Mouse (Mus musculus) hindbrain, embryonic 15.5 days (tissue): ENCODE data around the gene Trim27. TPM values are rescaled to one million over a fixed set of nuclear protein-coding genes. Genes with fewer than 3 reads are reported as not detected.

Experiments used
- ATAC-seq: fragments of 200-750 bp; cut with Nextera tagmentation; 2 replicates; pipeline ENCODE4 v1.8.0; 2017; ENCODE audit warnings: low read depth, moderate number of reproducible peaks, moderate TSS enrichment; ENCODE audit not compliant: low FRiP score
- H3K27ac ChIP-seq: fragments of 300-500 bp; sonication (generic); replicated peaks from 2 replicates; pipeline ENCODE4 v1.5.1; 2015; ENCODE audit warnings: mild to moderate bottlenecking, inconsistent platforms
- H3K27me3 ChIP-seq: fragments of 300-500 bp; sonication (generic); 2 replicates; pipeline ENCODE4 v1.6.1; 2015; ENCODE audit warnings: control low read depth, inconsistent platforms
- H3K36me3 ChIP-seq: fragments of 300-500 bp; sonication (generic); 2 replicates; pipeline ENCODE4 v1.6.1; 2015; ENCODE audit warnings: control low read depth, inconsistent platforms
- H3K4me1 ChIP-seq: fragments of 300-500 bp; sonication (generic); replicated peaks from 2 replicates; pipeline ENCODE4 v1.6.1; 2015; ENCODE audit warnings: control low read depth, inconsistent platforms
- H3K4me2 ChIP-seq: fragments of 300-500 bp; sonication (generic); 2 replicates; pipeline ENCODE4 v1.6.1; 2015; ENCODE audit warnings: moderate library complexity, mild to moderate bottlenecking, inconsistent platforms
- H3K4me3 ChIP-seq: fragments of 300-500 bp; sonication (generic); 2 replicates; pipeline ENCODE4 v1.5.1; 2015; ENCODE audit warnings: mild to moderate bottlenecking, inconsistent platforms
- H3K9ac ChIP-seq: fragments of 300-500 bp; sonication (generic); 2 replicates; pipeline ENCODE4 v1.6.1; 2015; ENCODE audit warnings: inconsistent platforms
- H3K9me3 ChIP-seq: fragments of 300-500 bp; sonication (generic); 2 replicates; pipeline ENCODE4 v1.6.1; 2016; ENCODE audit warnings: control low read depth, inconsistent platforms
- WGBS: fragments of 180-500 bp; shearing (Covaris S2); methylation state at CpG from one replicate; pipeline ENCODE4 v1.1.7; 2015; 5-methylcytosine and 5-hydroxymethylcytosine counted together
- polyA plus RNA-seq: library from polyadenylated mRNA; unstranded; fragments of >200 nt; fragmentation: Nextera tagmentation; extraction: Ambion mirVana; gene quantifications from 2 replicates; pipeline ENCODE4 v1.2.1, GENCODE M21; 2015

Trim27 gene
- polyA plus RNA-seq, 1 experiment from 2014 or later = 84.8 TPM

- under 1% methylated on average over 27 of the region's 27 CpGs for WGBS
These were observed 12.0 kb upstream of the Trim27 start for GRCm38 (mm10) chr13:21166936-21167909.

GRCm38 (mm10) chr13:21167910-21168300, 11.3 kb upstream of the Trim27 start:
- H3K27ac ChIP-seq = no peak overlapping the region
- no peaks in the 10 kb centered on the region for H3K27me3 ChIP-seq
- no peaks in the 10 kb centered on the region for H3K36me3 ChIP-seq
- peak overlapping the region; percentile 64 for H3K4me3 ChIP-seq
- 0 out of 2 replicates have a peak, but pooled peaks have one; percentile 39 for ATAC-seq
- peak overlapping the region; percentile 98 for H3K4me2 ChIP-seq
- no peaks in the 10 kb centered on the region for H3K9me3 ChIP-seq
- peaks cover 16% of the 10 kb centered on the region for H3K4me1 ChIP-seq
- under 1% methylated on average over 8 of the region's 8 CpGs for WGBS
- H3K9ac ChIP-seq = peak overlapping the region; percentile 52; the same call in 1 of the 2 replicates

More at GRCm38 (mm10) chr13:21166936-21167909, 12.0 kb upstream of the Trim27 start:
- Histone ChIP-seq H3K4me2 (peak overlapping the region; percentile 98), H3K4me1 (peaks cover 16% of the 10 kb centered on the region), H3K9me3 (no peaks in the 10 kb centered on the region), H3K27me3 (no peaks in the 10 kb centered on the region), H3K27ac (peak overlapping the region; percentile 63), H3K36me3 (no peaks in the 10 kb centered on the region), H3K4me3 (peak overlapping the region; percentile 64), H3K9ac (peak overlapping the region; percentile 15)
- ATAC-seq = peak; percentile 52

DNA sequence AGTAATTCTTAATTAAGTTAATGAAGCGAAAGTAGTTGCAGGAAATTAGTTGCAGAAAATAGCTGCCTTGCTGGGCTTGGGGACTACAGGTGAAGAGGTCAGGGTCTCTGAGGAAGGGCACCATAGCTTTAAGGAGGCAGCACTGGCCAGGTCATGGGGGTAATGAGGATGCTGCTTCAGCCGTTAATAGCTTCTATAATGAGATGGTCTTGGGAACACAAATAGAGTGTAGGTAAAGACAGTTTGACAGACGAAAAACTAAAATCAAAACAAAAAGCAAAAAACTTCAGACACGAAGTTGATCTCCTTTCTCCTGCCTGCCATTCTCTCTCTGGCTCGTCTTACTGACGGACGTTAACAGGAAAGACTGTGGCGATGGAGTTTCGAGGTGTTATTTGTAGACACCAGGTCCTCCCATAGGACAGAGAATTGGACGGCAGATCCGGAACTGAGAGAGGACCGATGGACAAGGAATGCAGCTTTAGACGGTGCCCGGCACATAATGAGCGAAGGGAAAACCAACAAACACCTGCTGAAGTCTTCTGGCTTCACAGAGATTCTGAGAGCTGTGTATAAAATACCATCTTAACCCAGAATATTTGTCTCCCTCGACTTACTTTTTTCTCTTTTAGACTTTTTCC, 10.8 kb upstream of the Trim27 start:
- WGBS = 2% methylated on average over 16 of the region's 16 CpGs

DNA sequence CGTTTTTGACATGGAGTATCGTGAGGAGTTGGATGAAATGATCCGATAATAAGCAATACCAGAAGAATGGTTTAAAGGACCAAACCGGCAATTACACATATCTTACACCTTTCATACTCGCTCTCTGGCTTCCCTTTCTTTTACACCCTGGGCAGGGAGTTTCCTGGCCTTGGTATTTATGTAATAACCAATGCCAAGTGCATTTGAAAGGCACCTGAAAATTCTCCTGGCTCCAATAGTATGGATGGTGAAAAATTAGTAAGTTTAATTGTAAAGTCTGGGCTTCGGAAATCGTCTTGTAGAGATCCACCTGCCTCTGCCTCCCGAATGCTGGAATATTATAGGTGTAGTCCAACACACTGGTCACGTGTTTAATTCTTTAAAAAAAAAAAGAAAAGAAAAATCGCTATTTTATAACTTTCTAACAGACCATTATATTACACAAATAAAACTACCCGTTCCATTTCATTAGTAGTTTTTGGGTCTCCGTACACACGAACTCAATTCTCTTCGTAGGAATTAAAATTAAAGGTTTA, 10.1 kb upstream of the Trim27 start:
- no peak overlapping the region for H3K27ac ChIP-seq
- H3K9ac ChIP-seq = peak overlapping the region; percentile 52
- no peak for ATAC-seq
- WGBS = 4% methylated on average over 14 of the region's 14 CpGs
- H3K27me3 ChIP-seq = no peaks in the 10 kb centered on the region
- peaks cover 22% of the 10 kb centered on the region for H3K4me1 ChIP-seq
- no peaks in the 10 kb centered on the region for H3K9me3 ChIP-seq
- H3K4me2 ChIP-seq = peak overlapping the region; percentile 98
- peak overlapping the region; percentile 64 for H3K4me3 ChIP-seq
- H3K36me3 ChIP-seq = no peaks in the 10 kb centered on the region

More for the DNA sequence above, 10.8 kb upstream of the Trim27 start:
- Histone ChIP-seq H3K9ac (peak overlapping the region; percentile 52), H3K4me1 (peaks cover 22% of the 10 kb centered on the region), H3K4me2 (peak overlapping the region; percentile 98), H3K9me3 (no peaks in the 10 kb centered on the region), H3K27ac (peak overlapping the region; percentile 39; the same call in 1 of the 2 replicates), H3K27me3 (no peaks in the 10 kb centered on the region), H3K36me3 (no peaks in the 10 kb centered on the region), H3K4me3 (peak overlapping the region; percentile 64)
- ATAC-seq = no peak

- no peaks in the 10 kb centered on the region for H3K27me3 ChIP-seq
- peaks cover 22% of the 10 kb centered on the region for H3K4me1 ChIP-seq
- WGBS = under 1% methylated on average over 39 of the region's 39 CpGs
- H3K4me2 ChIP-seq = peak overlapping the region; percentile 98
- peak overlapping the region; percentile 45; the same call in 1 of the 2 replicates for H3K9ac ChIP-seq
- H3K27ac ChIP-seq = peak overlapping the region; percentile 74
- peak; percentile 87 for ATAC-seq
- H3K9me3 ChIP-seq = no peaks in the 10 kb centered on the region
- no peaks in the 10 kb centered on the region for H3K36me3 ChIP-seq
- H3K4me3 ChIP-seq = peak overlapping the region; percentile 64
These were observed 9.4 kb upstream of the Trim27 start for GRCm38 (mm10) chr13:21169657-21170430.

DNA sequence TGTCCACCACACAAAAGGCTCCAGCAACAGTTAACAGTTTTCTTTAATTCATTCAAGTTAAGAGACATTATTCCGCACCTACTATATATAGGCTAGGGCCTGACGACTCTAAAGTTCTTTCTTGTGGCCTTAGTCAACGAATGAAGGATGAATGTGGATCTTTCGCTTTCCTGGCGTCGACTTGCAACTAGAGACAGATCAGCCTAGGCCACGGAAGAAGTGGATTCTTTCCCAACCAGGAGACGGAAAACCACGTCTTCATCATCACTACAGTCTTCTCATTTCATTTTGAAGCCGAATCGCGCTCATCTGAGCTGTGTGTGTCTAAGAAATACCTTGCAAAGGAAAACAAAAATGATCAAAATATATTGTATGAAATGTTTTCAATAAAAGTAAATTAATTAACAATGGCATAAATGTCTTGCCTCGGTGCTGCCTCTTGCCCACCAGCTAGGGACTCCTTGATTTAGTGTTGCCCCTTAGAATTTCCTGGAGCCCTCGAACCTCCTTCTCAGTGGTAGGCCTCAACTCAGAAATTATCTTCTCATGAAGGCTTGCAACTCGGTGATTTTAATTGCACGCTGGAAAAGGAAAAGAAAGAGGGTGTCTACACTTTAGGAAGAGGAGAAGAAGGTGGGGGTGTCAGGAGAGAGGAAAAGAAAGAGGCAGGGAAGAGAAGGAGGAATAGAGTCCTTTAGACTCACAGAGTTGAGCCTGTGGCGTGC, 8.7 kb upstream of the Trim27 start:
- no peak overlapping the region for H3K27ac ChIP-seq

DNA sequence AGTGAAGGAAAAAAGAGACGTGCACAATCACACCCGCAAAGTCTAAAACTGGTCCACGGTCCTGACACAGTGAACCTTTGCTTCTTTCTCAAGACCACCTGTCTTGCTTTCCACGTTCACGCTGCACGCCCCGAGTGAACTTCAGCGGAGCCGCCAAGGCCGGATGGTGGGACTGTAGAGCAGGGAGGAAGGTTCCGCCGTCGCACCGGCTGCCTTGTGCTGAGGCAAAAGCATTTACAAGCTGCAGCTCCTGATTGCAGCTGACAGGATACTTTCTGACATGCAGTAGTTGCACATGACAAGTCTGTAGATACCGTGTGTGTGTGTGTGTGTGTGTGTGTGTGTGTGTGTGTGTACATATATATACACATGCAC, 8.1 kb upstream of the Trim27 start:
- 11% methylated on average over 15 of the region's 15 CpGs for WGBS

More for the DNA sequence above, 8.7 kb upstream of the Trim27 start:
- Histone ChIP-seq H3K9me3 (no peaks in the 10 kb centered on the region), H3K9ac (no peak overlapping the region), H3K4me3 (peak overlapping the region; percentile 64), H3K4me1 (peaks cover 22% of the 10 kb centered on the region), H3K36me3 (no peaks in the 10 kb centered on the region), H3K27me3 (no peaks in the 10 kb centered on the region), H3K4me2 (peak overlapping the region; percentile 98)
- 34% methylated on average over 17 of the region's 17 CpGs for WGBS
- ATAC-seq = no peak

DNA sequence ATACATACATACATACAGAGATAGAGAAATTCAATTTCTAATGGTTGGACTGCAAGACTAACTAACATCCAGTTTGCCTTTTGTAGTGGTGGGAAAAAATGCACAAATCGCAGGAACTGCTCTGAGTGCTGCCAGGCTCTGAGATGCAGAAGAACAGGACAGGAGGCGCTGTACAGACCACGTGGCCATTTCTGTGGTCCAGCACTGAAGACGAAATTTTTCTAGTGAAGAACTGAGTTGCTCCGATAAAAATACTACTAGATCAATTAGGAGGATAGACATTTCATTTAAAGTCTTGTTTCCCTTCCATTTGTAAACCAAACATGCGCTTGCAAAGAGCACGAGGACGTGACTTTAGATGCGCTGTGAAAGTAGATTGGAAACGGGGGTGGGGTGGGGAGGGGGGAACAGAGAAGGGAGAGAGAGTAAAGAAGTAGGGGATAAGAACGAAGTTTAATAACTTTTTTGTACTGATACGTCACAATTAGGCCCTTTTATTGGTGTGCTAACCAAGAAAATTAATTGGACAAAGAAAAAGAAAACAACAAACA, 7.6 kb upstream of the Trim27 start:
- Histone ChIP-seq H3K4me1 (peaks cover 14% of the 10 kb centered on the region), H3K36me3 (no peaks in the 10 kb centered on the region), H3K4me2 (peak overlapping the region; percentile 98), H3K27ac (0 out of 2 replicates have a peak overlapping the region, but pooled peaks have one; percentile 11), H3K9ac (no peak overlapping the region; the same call in 1 of the 2 replicates), H3K4me3 (peak overlapping the region; percentile 64), H3K27me3 (no peaks in the 10 kb centered on the region), H3K9me3 (no peaks in the 10 kb centered on the region)
- peak; percentile 24; the same call in 1 of the 2 replicates for ATAC-seq
- 0% methylated on average over 12 of the region's 12 CpGs for WGBS

More for the DNA sequence above, 8.1 kb upstream of the Trim27 start:
- H3K27me3 ChIP-seq = no peaks in the 10 kb centered on the region
- H3K9me3 ChIP-seq = no peaks in the 10 kb centered on the region
- H3K4me1 ChIP-seq = peaks cover 20% of the 10 kb centered on the region
- H3K4me3 ChIP-seq = peak overlapping the region; percentile 64
- H3K4me2 ChIP-seq = peak overlapping the region; percentile 98
- no peaks in the 10 kb centered on the region for H3K36me3 ChIP-seq
- ATAC-seq = peak; percentile 4; the same call in 1 of the 2 replicates
- H3K9ac ChIP-seq = peak overlapping the region; percentile 41
- H3K27ac ChIP-seq = no peak overlapping the region

DNA sequence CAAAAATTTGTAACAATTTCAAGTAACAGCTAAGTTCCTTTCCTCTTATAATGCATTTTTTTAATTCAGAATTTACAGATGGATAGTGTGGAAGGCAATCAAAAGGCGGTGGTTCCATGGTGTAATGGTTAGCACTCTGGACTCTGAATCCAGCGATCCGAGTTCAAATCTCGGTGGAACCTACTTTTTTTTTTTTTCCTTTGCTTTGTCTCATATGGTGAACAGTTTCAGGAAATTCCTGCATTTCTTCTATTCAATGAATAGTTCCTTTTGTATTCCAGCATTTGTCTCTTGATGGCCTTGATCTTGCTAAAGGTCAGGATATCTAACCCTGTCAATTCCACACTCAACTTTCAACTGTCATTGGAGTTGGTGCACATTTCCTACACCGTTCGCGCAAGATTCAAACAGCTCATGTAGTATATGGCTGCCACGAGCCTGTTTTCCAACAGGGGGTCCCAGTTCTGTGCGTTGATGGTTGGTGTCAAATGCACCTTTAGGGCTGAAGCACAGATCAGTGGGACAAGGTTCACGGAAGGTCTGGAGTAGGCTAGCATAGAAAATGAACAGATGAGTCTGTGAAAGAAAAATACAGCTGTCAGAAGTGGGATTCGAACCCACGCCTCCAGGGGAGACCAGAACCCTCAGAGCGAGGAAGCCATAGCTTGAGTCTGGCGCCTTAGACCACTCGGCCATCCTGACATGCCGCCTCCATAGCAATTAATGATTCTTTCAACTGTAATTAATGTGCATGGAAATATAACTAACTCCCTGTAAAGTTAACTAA, 6.8 kb upstream of the Trim27 start:
- Histone ChIP-seq H3K9me3 (no peaks in the 10 kb centered on the region), H3K9ac (0 out of 2 replicates have a peak overlapping the region, but pooled peaks have one; percentile 28), H3K4me2 (peak overlapping the region; percentile 98), H3K27me3 (no peaks in the 10 kb centered on the region), H3K4me3 (peak overlapping the region; percentile 64), H3K27ac (peak overlapping the region; percentile 49; the same call in 1 of the 2 replicates), H3K4me1 (peaks cover 13% of the 10 kb centered on the region), H3K36me3 (no peaks in the 10 kb centered on the region)
- ATAC-seq = peak; percentile 63
- under 1% methylated on average over 16 of the region's 16 CpGs for WGBS

GRCm38 (mm10) chr13:21173072-21173471, 6.2 kb upstream of the Trim27 start:
- WGBS = under 1% methylated on average over 11 of the region's 11 CpGs
- H3K36me3 ChIP-seq = no peaks in the 10 kb centered on the region
- H3K9ac ChIP-seq = peak overlapping the region; percentile 18; the same call in 1 of the 2 replicates
- H3K4me3 ChIP-seq = peak overlapping the region; percentile 64
- ATAC-seq = no peak
- no peaks in the 10 kb centered on the region for H3K27me3 ChIP-seq
- H3K27ac ChIP-seq = 0 out of 2 replicates have a peak overlapping the region, but pooled peaks have one; percentile 16
- no peaks in the 10 kb centered on the region for H3K9me3 ChIP-seq
- peak overlapping the region; percentile 98 for H3K4me2 ChIP-seq
- peaks cover 13% of the 10 kb centered on the region for H3K4me1 ChIP-seq
